Mouse (Mus musculus) cortical plate, adult 2 months (tissue): Measurements from ENCODE around the gene Myo3b.

Source experiments
- CTCF ChIP-seq: fragments of 200-500 bp; IDR thresholded peaks from 2 replicates; pipeline ENCODE4 v1.5.1; 2011; ENCODE audit warnings: mild to moderate bottlenecking, control low read depth, low read length; ENCODE audit not compliant: insufficient read depth; ENCODE audit errors: extremely low read depth
- POLR2A ChIP-seq: fragments of 200-500 bp; IDR thresholded peaks from 2 replicates; pipeline ENCODE4 v1.6.1; 2011; ENCODE audit warnings: mild to moderate bottlenecking, low read length, control low read depth; ENCODE audit not compliant: insufficient read depth; ENCODE audit errors: extremely low read depth

GRCm38 (mm10) chr2:70425611-70426010 is 386.7 kb downstream of the Myo3b start:
- TF ChIP-seq POLR2A (no peak), CTCF (no peak)
